Mouse (Mus musculus): ENCODE results near the gene Aldoc. TPM values are rescaled to one million over a fixed set of nuclear protein-coding genes. Genes with fewer than 3 reads are reported as not detected.
"Not testable (repeated sequence)": the region's sequence is repeated elsewhere in the genome, so short reads cannot be mapped to it uniquely, and the experiment has no call there.

Aldoc gene
- 29.0 and 30.7 TPM in 2 replicates for polyA plus RNA-seq (2015; fragmentation: Nextera tagmentation; extraction: Ambion mirVana)

DNA sequence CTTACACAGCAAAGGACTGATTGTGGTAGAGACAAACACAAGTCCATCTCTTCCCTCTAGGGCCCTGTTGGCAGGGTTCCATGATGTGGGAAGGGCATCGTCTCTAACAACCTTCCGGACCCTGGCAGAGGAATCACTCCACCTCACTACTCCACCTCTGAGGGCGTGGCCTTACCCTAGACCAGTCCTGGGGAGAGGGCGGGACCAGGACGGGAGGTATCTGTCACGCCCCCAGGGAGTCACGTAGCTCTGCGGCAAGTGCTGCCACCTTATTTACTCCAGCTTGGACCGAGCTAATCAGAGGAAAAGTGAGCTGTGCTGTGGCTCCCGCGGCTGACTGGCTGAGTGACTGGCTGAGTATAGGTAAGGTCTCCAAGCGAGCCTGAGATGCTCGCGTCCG is at the start of gene Aldoc:
TSS of gene Aldoc (plus strand) at position 109 of the 400 bp plus-strand sequence.
- 6% methylated on average over 15 of the region's 15 CpGs for WGBS
- peak within 1 kb of the TSS; percentile 50 for H3K4me2 ChIP-seq (ENCODE audit: low read depth, low read length)
- no peaks in the 10 kb centered on the region for H3K9me3 ChIP-seq (replicated peaks; ENCODE audit: control insufficient read depth, low read length)
- peak within 1 kb of the TSS; percentile 24 for H3K4me3 ChIP-seq (ENCODE audit: low read length)
- H3K9ac ChIP-seq (ENCODE audit: low read length): no peak within 1 kb of the TSS
- no peaks in the 10 kb centered on the region for H3K27me3 ChIP-seq (ENCODE audit: control insufficient read depth, insufficient read depth, low read length)
- peak; percentile 93 for ATAC-seq (replicated peaks; ENCODE audit: extremely low read depth, insufficient read depth, low FRiP score)
- H3K36me3 ChIP-seq (ENCODE audit: control insufficient read depth, insufficient read depth): peaks cover 33% of the 10 kb centered on the region
- peak within 1 kb of the TSS; percentile 13 for H3K27ac ChIP-seq (ENCODE audit: low read length)
- H3K4me1 ChIP-seq (ENCODE audit: control insufficient read depth, insufficient read depth, low read length): peaks cover 20% of the 10 kb centered on the region

- Histone ChIP-seq H3K4me2 (ENCODE audit: low read depth, low read length) (no peak overlapping the region), H3K4me1 (ENCODE audit: control insufficient read depth, insufficient read depth, low read length) (peaks cover 4% of the 10 kb centered on the region; the same call in 1 of the 2 replicates), H3K4me3 (ENCODE audit: low read length) (no peak overlapping the region), H3K27ac (ENCODE audit: low read length) (no peak overlapping the region), H3K36me3 (ENCODE audit: control insufficient read depth, insufficient read depth) (peaks cover 81% of the 10 kb centered on the region), H3K9ac (ENCODE audit: low read length) (no peak overlapping the region), H3K27me3 (ENCODE audit: control insufficient read depth, insufficient read depth, low read length) (no peaks in the 10 kb centered on the region), H3K9me3 (replicated peaks; ENCODE audit: control insufficient read depth, low read length) (no peaks in the 10 kb centered on the region)
- ATAC-seq (replicated peaks; ENCODE audit: extremely low read depth, insufficient read depth, low FRiP score): no peak
- 95% methylated on average over 1 of the region's 1 CpGs for WGBS
Observed at GRCm38 (mm10) chr11:78275596-78275995, 47.2 kb upstream of the Aldoc start.

GRCm38 (mm10) chr11:78276169-78276568 is 46.6 kb upstream of the Aldoc start:
- H3K4me2 ChIP-seq (ENCODE audit: low read depth, low read length); H3K27me3 ChIP-seq (ENCODE audit: control insufficient read depth, insufficient read depth, low read length); H3K9ac ChIP-seq (ENCODE audit: low read length); H3K9me3 ChIP-seq (replicated peaks; ENCODE audit: control insufficient read depth, low read length); ATAC-seq (replicated peaks; ENCODE audit: extremely low read depth, insufficient read depth, low FRiP score); H3K27ac ChIP-seq (ENCODE audit: low read length); H3K4me3 ChIP-seq (ENCODE audit: low read length); H3K4me1 ChIP-seq (ENCODE audit: control insufficient read depth, insufficient read depth, low read length): not testable (repeated sequence)
- WGBS: 93% methylated on average over 4 of the region's 4 CpGs
- H3K36me3 ChIP-seq (ENCODE audit: control insufficient read depth, insufficient read depth): peaks cover 83% of the 10 kb centered on the region

GRCm38 (mm10) chr11:78278853-78279252 is 43.9 kb upstream of the Aldoc start:
- WGBS: 77% methylated on average over 7 of the region's 7 CpGs
- Histone ChIP-seq H3K4me1 (ENCODE audit: control insufficient read depth, insufficient read depth, low read length) (no peaks in the 10 kb centered on the region), H3K27me3 (ENCODE audit: control insufficient read depth, insufficient read depth, low read length) (no peaks in the 10 kb centered on the region), H3K9me3 (replicated peaks; ENCODE audit: control insufficient read depth, low read length) (no peaks in the 10 kb centered on the region), H3K9ac (ENCODE audit: low read length) (no peak overlapping the region), H3K27ac (ENCODE audit: low read length) (no peak overlapping the region), H3K4me2 (ENCODE audit: low read depth, low read length) (no peak overlapping the region), H3K4me3 (ENCODE audit: low read length) (no peak overlapping the region), H3K36me3 (ENCODE audit: control insufficient read depth, insufficient read depth) (peaks cover 73% of the 10 kb centered on the region)
- ATAC-seq (replicated peaks; ENCODE audit: extremely low read depth, insufficient read depth, low FRiP score): no peak; the same call in 1 of the 2 replicates

DNA sequence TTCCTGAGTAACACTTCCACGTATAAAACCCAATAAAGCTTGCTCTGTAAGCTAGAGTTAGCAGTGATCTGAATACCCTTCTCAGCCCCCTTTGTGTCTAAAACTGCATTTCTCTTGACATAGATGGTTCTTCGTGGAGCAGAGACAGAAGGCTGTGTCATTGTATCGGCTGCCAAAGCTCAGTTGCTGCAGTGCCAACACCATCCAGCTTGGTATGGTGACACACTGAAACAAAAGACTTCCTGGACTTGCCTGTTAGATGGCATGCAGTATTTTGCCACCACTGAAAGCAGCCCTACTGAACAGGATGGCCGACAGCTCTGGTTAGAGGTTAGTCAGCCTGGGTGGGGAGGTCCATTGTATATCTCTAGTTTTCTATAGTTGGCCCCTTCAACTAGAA is 43.2 kb upstream of the Aldoc start:
- H3K9me3 ChIP-seq (replicated peaks; ENCODE audit: control insufficient read depth, low read length): no peaks in the 10 kb centered on the region
- H3K4me2 ChIP-seq (ENCODE audit: low read depth, low read length): no peak overlapping the region
- ATAC-seq (replicated peaks; ENCODE audit: extremely low read depth, insufficient read depth, low FRiP score): no peak
- H3K4me1 ChIP-seq (ENCODE audit: control insufficient read depth, insufficient read depth, low read length): no peaks in the 10 kb centered on the region
- H3K27me3 ChIP-seq (ENCODE audit: control insufficient read depth, insufficient read depth, low read length): no peaks in the 10 kb centered on the region
- H3K27ac ChIP-seq (ENCODE audit: low read length): no peak overlapping the region
- 87% methylated on average over 4 of the region's 4 CpGs for WGBS
- H3K4me3 ChIP-seq (ENCODE audit: low read length): no peak overlapping the region
- H3K9ac ChIP-seq (ENCODE audit: low read length): no peak overlapping the region
- peaks cover 74% of the 10 kb centered on the region for H3K36me3 ChIP-seq (ENCODE audit: control insufficient read depth, insufficient read depth)

DNA sequence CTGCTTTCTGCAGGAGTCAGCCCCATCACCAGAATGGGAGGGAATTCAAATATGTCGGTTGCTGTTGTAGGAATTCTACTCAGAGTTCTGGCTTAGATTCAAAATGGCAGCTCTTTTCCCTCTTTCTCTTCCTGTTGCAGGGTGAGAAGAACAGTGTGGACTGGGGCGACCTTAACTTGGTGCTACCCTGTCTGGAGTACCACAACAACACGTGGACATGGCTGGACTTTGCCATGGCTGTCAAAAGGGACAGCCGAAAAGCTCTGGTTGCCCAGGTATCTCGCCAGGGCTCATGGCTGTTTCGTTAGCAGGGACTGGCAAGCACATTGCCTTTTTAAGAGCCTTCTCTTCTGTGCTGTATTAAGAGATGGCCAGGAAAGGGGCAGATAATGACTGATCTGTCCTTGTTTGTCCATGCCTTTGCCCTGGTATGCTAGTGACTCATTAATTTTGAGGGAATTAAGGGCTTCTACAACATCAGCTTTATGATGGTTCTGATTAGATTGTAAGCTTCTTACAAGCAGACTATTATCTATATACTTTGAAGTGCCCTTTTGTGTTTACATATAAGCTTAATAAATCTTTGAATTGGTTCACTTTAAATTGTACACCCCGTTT is 33.5 kb upstream of the Aldoc start:
- Histone ChIP-seq H3K4me3 (ENCODE audit: low read length) (no peak overlapping the region), H3K27me3 (ENCODE audit: control insufficient read depth, insufficient read depth, low read length) (no peaks in the 10 kb centered on the region), H3K4me1 (ENCODE audit: control insufficient read depth, insufficient read depth, low read length) (no peaks in the 10 kb centered on the region), H3K27ac (ENCODE audit: low read length) (no peak overlapping the region), H3K9me3 (replicated peaks; ENCODE audit: control insufficient read depth, low read length) (no peaks in the 10 kb centered on the region), H3K36me3 (ENCODE audit: control insufficient read depth, insufficient read depth) (peaks cover 58% of the 10 kb centered on the region), H3K9ac (ENCODE audit: low read length) (no peak overlapping the region), H3K4me2 (ENCODE audit: low read depth, low read length) (no peak overlapping the region)
- ATAC-seq (replicated peaks; ENCODE audit: extremely low read depth, insufficient read depth, low FRiP score): no peak
- WGBS: 87% methylated on average over 7 of the region's 7 CpGs

GRCm38 (mm10) chr11:78290654-78291053 is 32.1 kb upstream of the Aldoc start, which contains the start of gene BC030499:
Gene BC030499, plus strand, starts transcription at chr11:78290841.
- Histone ChIP-seq H3K4me1 (ENCODE audit: control insufficient read depth, insufficient read depth, low read length) (no peaks in the 10 kb centered on the region), H3K4me2 (ENCODE audit: low read depth, low read length) (no peak within 1 kb of the TSS), H3K9me3 (replicated peaks; ENCODE audit: control insufficient read depth, low read length) (no peaks in the 10 kb centered on the region), H3K27me3 (ENCODE audit: control insufficient read depth, insufficient read depth, low read length) (no peaks in the 10 kb centered on the region), H3K36me3 (ENCODE audit: control insufficient read depth, insufficient read depth) (peaks cover 44% of the 10 kb centered on the region), H3K4me3 (ENCODE audit: low read length) (no peak within 1 kb of the TSS), H3K27ac (ENCODE audit: low read length) (no peak within 1 kb of the TSS), H3K9ac (ENCODE audit: low read length) (no peak within 1 kb of the TSS)
- 88% methylated on average over 4 of the region's 4 CpGs for WGBS
- no peak for ATAC-seq (replicated peaks; ENCODE audit: extremely low read depth, insufficient read depth, low FRiP score)

DNA sequence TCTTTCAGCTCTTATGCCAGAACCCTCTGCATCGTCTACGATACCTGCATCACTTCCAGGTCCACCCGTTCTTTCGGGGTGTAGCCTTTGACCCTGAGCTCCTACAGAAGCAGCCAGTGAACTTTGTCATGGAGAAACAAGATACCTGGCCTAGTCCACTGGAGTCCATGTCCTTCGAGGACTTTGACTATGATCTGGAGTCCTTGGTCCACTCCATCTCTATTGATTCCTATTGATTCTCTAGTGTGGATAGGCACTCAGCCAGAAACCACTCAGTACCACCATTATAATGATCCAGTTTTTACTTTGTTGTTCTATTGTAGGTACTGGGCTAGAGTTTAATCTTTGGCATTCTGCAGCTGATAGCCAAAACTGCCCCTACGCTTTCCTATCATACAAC is 28.2 kb upstream of the Aldoc start:
- no peak overlapping the region for H3K27ac ChIP-seq (ENCODE audit: low read length)
- H3K4me2 ChIP-seq (ENCODE audit: low read depth, low read length): no peak overlapping the region
- no peak overlapping the region for H3K9ac ChIP-seq (ENCODE audit: low read length)
- peaks cover 12% of the 10 kb centered on the region; the same call in 1 of the 2 replicates for H3K36me3 ChIP-seq (ENCODE audit: control insufficient read depth, insufficient read depth)
- H3K9me3 ChIP-seq (replicated peaks; ENCODE audit: control insufficient read depth, low read length): no peaks in the 10 kb centered on the region
- H3K4me1 ChIP-seq (ENCODE audit: control insufficient read depth, insufficient read depth, low read length): no peaks in the 10 kb centered on the region
- ATAC-seq (replicated peaks; ENCODE audit: extremely low read depth, insufficient read depth, low FRiP score): no peak
- 90% methylated on average over 6 of the region's 6 CpGs for WGBS
- H3K4me3 ChIP-seq (ENCODE audit: low read length): no peak overlapping the region
- no peaks in the 10 kb centered on the region for H3K27me3 ChIP-seq (ENCODE audit: control insufficient read depth, insufficient read depth, low read length)

- 60% methylated on average over 7 of the region's 7 CpGs for WGBS
- H3K27me3 ChIP-seq (ENCODE audit: control insufficient read depth, insufficient read depth, low read length): no peaks in the 10 kb centered on the region
- H3K4me2 ChIP-seq (ENCODE audit: low read depth, low read length): peak overlapping the region; percentile 86
- H3K4me3 ChIP-seq (ENCODE audit: low read length): peak overlapping the region; percentile 86
- peak overlapping the region; percentile 63 for H3K27ac ChIP-seq (ENCODE audit: low read length)
- H3K9me3 ChIP-seq (replicated peaks; ENCODE audit: control insufficient read depth, low read length): no peaks in the 10 kb centered on the region
- ATAC-seq (replicated peaks; ENCODE audit: extremely low read depth, insufficient read depth, low FRiP score): 0 out of 2 replicates have a peak, but pooled peaks have one; percentile 19
- H3K9ac ChIP-seq (ENCODE audit: low read length): peak overlapping the region; percentile 84
- H3K4me1 ChIP-seq (ENCODE audit: control insufficient read depth, insufficient read depth, low read length): 0 out of 2 replicates have a peak, but pooled peaks cover 11% of the 10 kb centered on the region
- peaks cover 14% of the 10 kb centered on the region for H3K36me3 ChIP-seq (ENCODE audit: control insufficient read depth, insufficient read depth)
Observed at GRCm38 (mm10) chr11:78300917-78301316, 21.9 kb upstream of the Aldoc start.
